Mouse (Mus musculus): ENCODE measurements around the gene Gm11444. TPM values are rescaled to one million over a fixed set of nuclear protein-coding genes. Genes with fewer than 3 reads are reported as not detected.
A peak's percentile ranks its signal among the peaks of the same experiment; 100 is the strongest.

The Gm11444 gene
- total and polyA plus RNA-seq, 2 experiments from 2014 or later = not detected

GRCm38 (mm10) chr11:85832231-85832924 is 17.8 kb downstream of the Gm11444 start, which contains the start of gene Tbx2:
TSS of gene Tbx2 (plus strand) at chr11:85832551.
- 2% methylated on average over 46 of the region's 52 CpGs for WGBS
- no peak for DNase-seq (ENCODE audit: low spot score)
- peaks cover 73% of the 10 kb centered on the region for H3K27me3 ChIP-seq (ENCODE audit: insufficient read depth, low read length)

DNA sequence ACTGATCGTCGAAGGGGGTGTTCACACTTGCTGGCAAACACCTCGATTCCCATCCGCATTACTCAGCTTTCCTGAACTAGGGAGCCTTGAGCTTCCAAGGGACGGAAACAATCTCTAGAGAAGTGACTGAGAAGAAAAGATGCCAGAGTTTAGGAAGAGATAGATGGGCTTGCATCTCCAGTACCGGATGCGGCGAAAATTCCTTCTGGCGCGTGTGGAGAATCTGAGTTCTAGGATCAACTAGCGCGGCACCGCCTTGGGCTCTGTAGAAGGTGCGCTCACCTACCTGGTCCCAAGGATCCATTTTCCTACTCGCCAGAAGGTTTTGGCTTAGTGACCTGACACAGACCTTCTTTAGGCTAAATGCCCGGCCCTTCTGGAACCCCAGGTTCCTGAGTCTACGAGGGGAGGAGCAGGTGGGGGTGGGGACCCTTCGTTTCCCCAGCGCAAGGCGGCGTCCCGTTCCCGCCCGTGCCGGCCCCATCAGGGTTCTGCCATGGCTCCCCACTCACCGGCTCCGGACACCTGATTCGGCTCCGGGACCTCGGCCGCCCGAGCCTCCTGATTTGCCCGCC is 18.4 kb downstream of the Gm11444 start:
- H3K36me3 ChIP-seq (ENCODE audit: insufficient read depth, low read length) = no peaks in the 10 kb centered on the region
- no peaks in the 10 kb centered on the region for H3K4me1 ChIP-seq (ENCODE audit: insufficient read depth, low read length)
- ATAC-seq (no peak), DNase-seq (ENCODE audit: low spot score) (no peak)
- peaks cover 75% of the 10 kb centered on the region for H3K27me3 ChIP-seq (ENCODE audit: insufficient read depth, low read length)
- 2% methylated on average over 33 of the region's 33 CpGs for WGBS
- TF ChIP-seq CTCF (IDR thresholded peaks at IDR 0.05; ENCODE audit: low read depth) = no peak
- H3K4me3 ChIP-seq (ENCODE audit: low read length) = peak overlapping the region; percentile 32
- no peak overlapping the region for H3K9ac ChIP-seq (replicated peaks; ENCODE audit: low read length)
- no peak overlapping the region for H3K27ac ChIP-seq
- H3K9me3 ChIP-seq (ENCODE audit: low read length) = no peaks in the 10 kb centered on the region
- peak overlapping the region; percentile 52 for H3K4me2 ChIP-seq (ENCODE audit: low read depth, low read length)

More at GRCm38 (mm10) chr11:85832231-85832924, 17.8 kb downstream of the Gm11444 start, which contains the start of gene Tbx2:
- Histone ChIP-seq H3K4me1 (ENCODE audit: insufficient read depth, low read length) (no peaks in the 10 kb centered on the region), H3K4me2 (ENCODE audit: low read depth, low read length) (peak within 1 kb of the TSS; percentile 52), H3K27ac (no peak within 1 kb of the TSS), H3K9ac (replicated peaks; ENCODE audit: low read length) (peak within 1 kb of the TSS; percentile 7; the same call in 1 of the 2 replicates), H3K9me3 (ENCODE audit: low read length) (no peaks in the 10 kb centered on the region), H3K36me3 (ENCODE audit: insufficient read depth, low read length) (no peaks in the 10 kb centered on the region), H3K4me3 (ENCODE audit: low read length) (peak within 1 kb of the TSS; percentile 32)
- TF ChIP-seq CTCF (IDR thresholded peaks at IDR 0.05; ENCODE audit: low read depth) = no peak
- peak; percentile 28; the same call in 1 of the 2 replicates for ATAC-seq

DNA sequence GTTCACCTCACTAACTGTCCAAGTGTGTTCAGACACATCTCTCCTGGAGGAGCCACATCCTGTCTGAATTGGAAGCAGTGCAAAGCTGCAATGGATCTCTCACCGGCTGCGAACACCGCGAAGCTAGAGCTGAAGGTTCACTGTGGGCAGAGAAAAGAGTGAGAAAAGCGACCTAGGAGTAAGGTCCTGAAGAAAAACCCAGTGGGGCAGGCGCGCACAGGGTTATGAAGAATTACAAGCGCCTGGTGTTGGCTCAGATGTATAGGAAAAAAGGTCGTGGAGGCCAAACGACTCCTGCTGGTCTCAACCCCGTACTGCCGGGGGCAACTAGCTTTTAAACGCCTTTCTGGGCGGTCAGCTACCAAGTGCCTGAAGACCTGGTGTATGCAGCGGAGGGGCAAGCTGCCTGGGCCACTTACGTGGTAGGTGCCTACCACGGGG is 19.2 kb downstream of the Gm11444 start:
- no peaks in the 10 kb centered on the region for H3K9me3 ChIP-seq (ENCODE audit: low read length)
- H3K36me3 ChIP-seq (ENCODE audit: insufficient read depth, low read length) = no peaks in the 10 kb centered on the region
- ATAC-seq (no peak), DNase-seq (ENCODE audit: low spot score) (no peak)
- H3K4me2 ChIP-seq (ENCODE audit: low read depth, low read length) = no peak overlapping the region
- no peak overlapping the region for H3K27ac ChIP-seq
- peaks cover 75% of the 10 kb centered on the region for H3K27me3 ChIP-seq (ENCODE audit: insufficient read depth, low read length)
- 4% methylated on average over 17 of the region's 17 CpGs for WGBS
- no peak overlapping the region for H3K4me3 ChIP-seq (ENCODE audit: low read length)
- H3K4me1 ChIP-seq (ENCODE audit: insufficient read depth, low read length) = no peaks in the 10 kb centered on the region
- peak; percentile 37 for TF ChIP-seq CTCF (IDR thresholded peaks at IDR 0.05; ENCODE audit: low read depth)
- H3K9ac ChIP-seq (replicated peaks; ENCODE audit: low read length) = no peak overlapping the region

- no peaks in the 10 kb centered on the region for H3K4me1 ChIP-seq (ENCODE audit: insufficient read depth, low read length)
- H3K36me3 ChIP-seq (ENCODE audit: insufficient read depth, low read length) = no peaks in the 10 kb centered on the region
- peak overlapping the region; percentile 7 for H3K4me3 ChIP-seq (ENCODE audit: low read length)
- H3K4me2 ChIP-seq (ENCODE audit: low read depth, low read length) = peak overlapping the region; percentile 43
- no peaks in the 10 kb centered on the region for H3K9me3 ChIP-seq (ENCODE audit: low read length)
- H3K9ac ChIP-seq (replicated peaks; ENCODE audit: low read length) = no peak overlapping the region
- H3K27me3 ChIP-seq (ENCODE audit: insufficient read depth, low read length) = peaks cover 68% of the 10 kb centered on the region
- 1% methylated on average over 58 of the region's 61 CpGs for WGBS
- no peak; the same call in 1 of the 2 replicates for ATAC-seq
- no peak for TF ChIP-seq CTCF (IDR thresholded peaks at IDR 0.05; ENCODE audit: low read depth)
- no peak for DNase-seq (ENCODE audit: low spot score)
- no peak overlapping the region for H3K27ac ChIP-seq
These were observed 20.4 kb downstream of the Gm11444 start for GRCm38 (mm10) chr11:85829520-85830440.

DNA sequence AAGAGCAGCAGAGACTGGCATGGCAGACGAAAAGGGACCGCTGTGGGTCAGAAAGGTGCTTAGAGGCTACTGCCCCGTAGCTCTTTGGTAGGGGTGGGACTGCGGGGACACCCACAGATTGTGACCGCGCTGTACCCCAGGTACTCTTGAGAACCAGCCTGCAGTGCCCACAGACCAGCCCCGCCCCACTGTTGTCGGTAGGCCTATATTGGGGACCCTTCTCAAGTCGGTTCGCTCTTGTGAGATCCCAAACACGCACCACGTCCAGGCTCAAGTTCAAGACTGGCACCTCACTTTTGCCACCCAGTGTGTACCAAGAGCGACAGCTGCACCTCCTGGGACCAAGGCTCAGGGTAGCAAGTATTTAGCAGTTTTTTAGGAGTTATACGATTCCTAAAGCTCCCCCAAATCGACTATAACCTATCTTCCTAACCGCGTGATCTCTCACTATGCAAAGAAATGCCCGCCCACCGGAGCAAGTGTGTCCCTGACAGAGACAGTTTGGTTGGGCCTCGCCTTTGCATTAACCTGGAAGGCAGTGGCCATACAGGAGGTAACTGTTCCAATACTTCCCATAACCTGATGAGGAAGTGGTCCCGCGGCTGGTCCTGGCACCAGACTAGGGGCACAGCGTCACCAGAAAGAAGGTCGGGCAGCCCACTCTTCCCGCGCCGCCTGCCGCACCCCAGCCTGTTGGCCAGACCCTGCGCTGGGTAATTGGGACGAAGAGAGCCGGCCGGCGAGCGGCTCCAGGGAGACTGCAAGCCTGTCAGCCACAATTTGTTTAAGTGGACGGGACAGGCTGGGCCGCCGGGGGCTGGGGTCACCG is 21.2 kb downstream of the Gm11444 start:
- no peaks in the 10 kb centered on the region for H3K36me3 ChIP-seq (ENCODE audit: insufficient read depth, low read length)
- no peaks in the 10 kb centered on the region for H3K4me1 ChIP-seq (ENCODE audit: insufficient read depth, low read length)
- H3K9ac ChIP-seq (replicated peaks; ENCODE audit: low read length) = no peak overlapping the region
- no peak overlapping the region for H3K27ac ChIP-seq
- peaks cover 59% of the 10 kb centered on the region for H3K27me3 ChIP-seq (ENCODE audit: insufficient read depth, low read length)
- ATAC-seq = no peak
- no peaks in the 10 kb centered on the region for H3K9me3 ChIP-seq (ENCODE audit: low read length)
- 9% methylated on average over 38 of the region's 38 CpGs for WGBS
- TF ChIP-seq CTCF (IDR thresholded peaks at IDR 0.05; ENCODE audit: low read depth) = no peak
- DNase-seq (ENCODE audit: low spot score) = no peak
- H3K4me2 ChIP-seq (ENCODE audit: low read depth, low read length) = no peak overlapping the region
- 0 out of 2 replicates have a peak overlapping the region, but pooled peaks have one; percentile 3 for H3K4me3 ChIP-seq (ENCODE audit: low read length)

DNA sequence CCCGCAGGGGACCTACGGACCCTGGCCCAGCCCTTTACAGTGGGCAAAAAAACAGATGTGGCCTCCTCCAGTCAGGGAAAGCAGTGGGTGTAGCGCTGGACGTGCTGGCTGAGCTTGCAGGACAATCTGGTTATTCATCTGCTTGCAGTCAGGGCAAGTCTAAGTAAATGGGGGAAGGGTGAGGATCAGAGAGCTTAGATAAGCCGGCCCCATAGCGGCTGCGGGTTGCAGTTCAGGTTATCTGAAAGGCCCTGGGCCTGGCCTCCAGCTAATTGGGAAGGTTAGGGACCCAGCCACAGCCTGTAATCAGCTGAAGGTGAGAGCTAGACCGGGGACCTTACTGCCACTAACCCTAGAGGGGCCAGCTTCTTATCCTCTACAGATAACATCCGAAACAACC is 22.8 kb downstream of the Gm11444 start:
- WGBS = 35% methylated on average over 9 of the region's 9 CpGs
- ATAC-seq = no peak
- H3K4me2 ChIP-seq (ENCODE audit: low read depth, low read length) = no peak overlapping the region
- H3K27me3 ChIP-seq (ENCODE audit: insufficient read depth, low read length) = peaks cover 56% of the 10 kb centered on the region
- no peaks in the 10 kb centered on the region for H3K9me3 ChIP-seq (ENCODE audit: low read length)
- no peaks in the 10 kb centered on the region for H3K36me3 ChIP-seq (ENCODE audit: insufficient read depth, low read length)
- H3K4me3 ChIP-seq (ENCODE audit: low read length) = no peak overlapping the region
- no peak overlapping the region for H3K9ac ChIP-seq (replicated peaks; ENCODE audit: low read length)
- no peak overlapping the region for H3K27ac ChIP-seq
- DNase-seq (ENCODE audit: low spot score) = no peak
- no peak for TF ChIP-seq CTCF (IDR thresholded peaks at IDR 0.05; ENCODE audit: low read depth)
- H3K4me1 ChIP-seq (ENCODE audit: insufficient read depth, low read length) = no peaks in the 10 kb centered on the region
